Mouse (Mus musculus): ENCODE results near the gene Mbnl1. TPM values are rescaled to one million over a fixed set of nuclear protein-coding genes. Genes with fewer than 3 reads are reported as not detected.

The Mbnl1 gene
- total RNA-seq, 2 experiments from 2014 or later, result 504 to 609 TPM

- no peak for DNase-seq
Observed at GRCm38 (mm10) chr3:60517234-60517787, 44.7 kb downstream of the Mbnl1 start.

- DNase-seq, result no peak
Observed at GRCm38 (mm10) chr3:60519337-60519736, 46.7 kb downstream of the Mbnl1 start.

- no peak for DNase-seq
Observed at GRCm38 (mm10) chr3:60524127-60524526, 51.5 kb downstream of the Mbnl1 start.

GRCm38 (mm10) chr3:60531286-60531685 lies 58.7 kb downstream of the Mbnl1 start:
- DNase-seq, result no peak

GRCm38 (mm10) chr3:60531826-60532225 lies 59.2 kb downstream of the Mbnl1 start:
- no peak for DNase-seq

GRCm38 (mm10) chr3:60535224-60535623 lies 62.6 kb downstream of the Mbnl1 start:
- no peak for DNase-seq

GRCm38 (mm10) chr3:60537063-60537462 lies 64.4 kb downstream of the Mbnl1 start:
- no peak for DNase-seq

GRCm38 (mm10) chr3:60538214-60538971 lies 65.8 kb downstream of the Mbnl1 start:
- no peak for DNase-seq

- DNase-seq, result no peak
Observed at GRCm38 (mm10) chr3:60541121-60541520, 68.5 kb downstream of the Mbnl1 start.

- no peak for DNase-seq
Observed at GRCm38 (mm10) chr3:60546196-60546595, 73.6 kb downstream of the Mbnl1 start.

GRCm38 (mm10) chr3:60546904-60547303 lies 74.3 kb downstream of the Mbnl1 start:
- no peak for DNase-seq

- no peak for DNase-seq
Observed at GRCm38 (mm10) chr3:60550492-60550891, 77.9 kb downstream of the Mbnl1 start.

- no peak for DNase-seq
Observed at GRCm38 (mm10) chr3:60551650-60552049, 79.0 kb downstream of the Mbnl1 start.

- peak; percentile 48 to 56 for DNase-seq
Observed at GRCm38 (mm10) chr3:60553011-60553410, 80.4 kb downstream of the Mbnl1 start.

- DNase-seq, result no peak
Observed at GRCm38 (mm10) chr3:60556596-60556995, 84.0 kb downstream of the Mbnl1 start.

GRCm38 (mm10) chr3:60558252-60558862 lies 85.7 kb downstream of the Mbnl1 start:
- DNase-seq, result no peak

- no peak for DNase-seq
Observed at GRCm38 (mm10) chr3:60559762-60560161, 87.1 kb downstream of the Mbnl1 start.

GRCm38 (mm10) chr3:60563529-60564243 lies 91.1 kb downstream of the Mbnl1 start:
- DNase-seq, result no peak

- no peak for DNase-seq
Observed at GRCm38 (mm10) chr3:60564244-60564643, 91.6 kb downstream of the Mbnl1 start.

GRCm38 (mm10) chr3:60565204-60565603 lies 92.6 kb downstream of the Mbnl1 start:
- DNase-seq, result peak in 1 of 2 experiments; percentile 40

- no peak for DNase-seq
Observed at GRCm38 (mm10) chr3:60565950-60566349, 93.3 kb downstream of the Mbnl1 start.

GRCm38 (mm10) chr3:60568171-60568684 lies 95.6 kb downstream of the Mbnl1 start:
- no peak for DNase-seq
